Mouse (Mus musculus): ENCODE results near the gene Sytl2.
A peak's percentile ranks its signal among the peaks of the same experiment; 100 is the strongest.

DNA sequence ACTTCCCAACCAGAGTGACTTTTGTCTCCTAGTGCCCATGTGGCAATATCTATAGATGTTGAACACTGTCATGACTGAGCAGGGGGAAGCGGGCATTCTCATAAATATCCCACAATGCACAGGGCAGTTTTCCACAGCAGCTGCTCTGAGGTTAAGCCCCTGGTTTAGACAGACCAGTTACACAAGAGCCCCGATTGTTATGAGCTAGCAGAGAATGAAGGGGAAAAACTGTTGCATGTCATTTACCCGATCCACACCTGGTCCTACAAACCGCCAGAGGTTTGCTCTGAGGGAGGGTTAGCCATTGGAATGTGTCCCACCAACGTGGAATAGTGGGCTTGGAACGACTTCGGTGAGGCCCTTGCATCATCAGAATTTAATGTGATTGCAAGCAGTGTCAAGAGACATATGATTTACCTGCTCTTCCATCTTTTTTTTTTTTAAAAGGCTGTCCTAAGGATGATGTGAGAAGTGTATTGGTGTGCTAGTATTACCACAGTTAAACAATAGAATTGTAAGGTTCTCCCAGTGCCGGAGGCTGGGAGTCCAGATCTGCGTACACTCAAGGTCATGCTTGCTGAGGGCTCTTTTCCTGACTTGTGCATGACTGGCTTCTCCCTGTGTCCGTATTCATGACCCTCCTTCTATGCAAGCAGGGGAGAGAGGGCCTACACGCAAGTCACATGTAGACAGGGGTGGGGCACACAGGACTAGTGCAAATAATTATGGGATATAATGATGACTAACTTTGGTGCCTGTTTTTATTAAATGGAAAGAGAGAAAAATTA is 20.1 kb upstream of the Sytl2 start:
- no peak for TF ChIP-seq MAX (IDR thresholded peaks at IDR 0.05; ENCODE audit: low read depth)
- TF ChIP-seq MYOG (IDR thresholded peaks at IDR 0.05; ENCODE audit: control insufficient read depth in 1 of 3, insufficient read depth in 1 of 3, insufficient read length in 2 of 3, low read depth in 2 of 3) = peak in 2 of 3 experiments; percentile 52 to 74
- no peak for TF ChIP-seq USF1 (IDR thresholded peaks at IDR 0.05; ENCODE audit: low read depth)
- TF ChIP-seq POLR2A (IDR thresholded peaks at IDR 0.05; ENCODE audit: insufficient read length, low read depth) = no peak
- peak; percentile 64; the same call in 1 of the 2 replicates for TF ChIP-seq CEBPB (IDR thresholded peaks at IDR 0.05; ENCODE audit: insufficient read depth, poor library complexity, severe bottlenecking)
- TF ChIP-seq REST (IDR thresholded peaks at IDR 0.05; ENCODE audit: insufficient read depth, insufficient read length) = no peak

Measured in myocyte (in vitro differentiated cells).